Mouse (Mus musculus): ENCODE measurements around the gene Prrt2. TPM values are rescaled to one million over a fixed set of nuclear protein-coding genes. Genes with fewer than 3 reads are reported as not detected.

The Prrt2 gene
- polyA plus RNA-seq, 1 experiment from 2014 or later = 13.7 TPM

GRCm38 (mm10) chr7:127016971-127017949 lies 3.8 kb downstream of the Prrt2 start, which contains the start of gene Pagr1a:
TSS of gene Pagr1a (minus strand) at chr7:127017352.
- Histone ChIP-seq H3K4me1 (ENCODE audit: control insufficient read depth, insufficient read depth, low read length) (peaks cover 33% of the 10 kb centered on the region), H3K9ac (ENCODE audit: low read length) (peak within 1 kb of the TSS; percentile 88), H3K4me3 (ENCODE audit: low read depth, low read length) (peak within 1 kb of the TSS; percentile 73), H3K4me2 (ENCODE audit: low read length) (peak within 1 kb of the TSS; percentile 96), H3K27ac (ENCODE audit: low read depth, low read length) (peak within 1 kb of the TSS; percentile 93), H3K9me3 (replicated peaks; ENCODE audit: control insufficient read depth, low read length) (no peaks in the 10 kb centered on the region), H3K27me3 (replicated peaks; ENCODE audit: control insufficient read depth, insufficient read depth, low read length) (no peaks in the 10 kb centered on the region), H3K36me3 (ENCODE audit: control insufficient read depth, insufficient read depth, low read length) (peaks cover 45% of the 10 kb centered on the region)
- ATAC-seq (peak; percentile 85), DNase-seq (ENCODE audit: low spot score) (peak; percentile 100)
- 1% methylated on average over 39 of the region's 39 CpGs for WGBS

- H3K36me3 ChIP-seq (ENCODE audit: control insufficient read depth, insufficient read depth, low read length) = peaks cover 38% of the 10 kb centered on the region
- peak overlapping the region; percentile 88 for H3K9ac ChIP-seq (ENCODE audit: low read length)
- ATAC-seq = peak; percentile 29
- peak overlapping the region; percentile 93 for H3K27ac ChIP-seq (ENCODE audit: low read depth, low read length)
- no peak for DNase-seq (ENCODE audit: low spot score)
- H3K9me3 ChIP-seq (replicated peaks; ENCODE audit: control insufficient read depth, low read length) = no peaks in the 10 kb centered on the region
- peaks cover 33% of the 10 kb centered on the region for H3K4me1 ChIP-seq (ENCODE audit: control insufficient read depth, insufficient read depth, low read length)
- H3K4me2 ChIP-seq (ENCODE audit: low read length) = peak overlapping the region; percentile 96
- 1% methylated on average over 22 of the region's 22 CpGs for WGBS
- no peaks in the 10 kb centered on the region for H3K27me3 ChIP-seq (replicated peaks; ENCODE audit: control insufficient read depth, insufficient read depth, low read length)
- H3K4me3 ChIP-seq (ENCODE audit: low read depth, low read length) = peak overlapping the region; percentile 73
These were observed 4.5 kb downstream of the Prrt2 start for GRCm38 (mm10) chr7:127016486-127016938.

- no peaks in the 10 kb centered on the region for H3K9me3 ChIP-seq (replicated peaks; ENCODE audit: control insufficient read depth, low read length)
- peak within 1 kb of the TSS; percentile 88 for H3K9ac ChIP-seq (ENCODE audit: low read length)
- no peaks in the 10 kb centered on the region for H3K27me3 ChIP-seq (replicated peaks; ENCODE audit: control insufficient read depth, insufficient read depth, low read length)
- peak within 1 kb of the TSS; percentile 96 for H3K4me2 ChIP-seq (ENCODE audit: low read length)
- no peak for ATAC-seq
- peaks cover 38% of the 10 kb centered on the region for H3K36me3 ChIP-seq (ENCODE audit: control insufficient read depth, insufficient read depth, low read length)
- DNase-seq (ENCODE audit: low spot score) = no peak
- peaks cover 31% of the 10 kb centered on the region for H3K4me1 ChIP-seq (ENCODE audit: control insufficient read depth, insufficient read depth, low read length)
- H3K27ac ChIP-seq (ENCODE audit: low read depth, low read length) = peak within 1 kb of the TSS; percentile 93
- H3K4me3 ChIP-seq (ENCODE audit: low read depth, low read length) = peak within 1 kb of the TSS; percentile 73
These were observed 4.7 kb downstream of the Prrt2 start, which contains the start of gene Pagr1b for GRCm38 (mm10) chr7:127016481-127016485. TSS of gene Pagr1b (minus strand) at chr7:127016484.

- Histone ChIP-seq H3K4me2 (ENCODE audit: low read length) (peak overlapping the region; percentile 96), H3K36me3 (ENCODE audit: control insufficient read depth, insufficient read depth, low read length) (peaks cover 38% of the 10 kb centered on the region), H3K9ac (ENCODE audit: low read length) (peak overlapping the region; percentile 88), H3K27me3 (replicated peaks; ENCODE audit: control insufficient read depth, insufficient read depth, low read length) (no peaks in the 10 kb centered on the region), H3K4me3 (ENCODE audit: low read depth, low read length) (peak overlapping the region; percentile 73), H3K9me3 (replicated peaks; ENCODE audit: control insufficient read depth, low read length) (no peaks in the 10 kb centered on the region), H3K4me1 (ENCODE audit: control insufficient read depth, insufficient read depth, low read length) (peaks cover 30% of the 10 kb centered on the region), H3K27ac (ENCODE audit: low read depth, low read length) (peak overlapping the region; percentile 93)
- ATAC-seq (no peak), DNase-seq (ENCODE audit: low spot score) (peak; percentile 37)
- 3% methylated on average over 10 of the region's 10 CpGs for WGBS
These were observed 4.9 kb downstream of the Prrt2 start for GRCm38 (mm10) chr7:127016081-127016480.

- Histone ChIP-seq H3K4me2 (ENCODE audit: low read length) (no peak overlapping the region), H3K4me1 (ENCODE audit: control insufficient read depth, insufficient read depth, low read length) (peaks cover 24% of the 10 kb centered on the region), H3K9ac (ENCODE audit: low read length) (0 out of 2 replicates have a peak overlapping the region, but pooled peaks have one; percentile 25)
These were observed 6.0 kb downstream of the Prrt2 start for GRCm38 (mm10) chr7:127014993-127015392.

GRCm38 (mm10) chr7:127014320-127014719 lies 6.7 kb downstream of the Prrt2 start, which contains the start of gene Mvp:
TSS of gene Mvp (minus strand) at chr7:127014621.
- peaks cover 22% of the 10 kb centered on the region for H3K4me1 ChIP-seq (ENCODE audit: control insufficient read depth, insufficient read depth, low read length)
- 80% methylated on average over 11 of the region's 11 CpGs for WGBS
- no peak within 1 kb of the TSS for H3K27ac ChIP-seq (ENCODE audit: low read depth, low read length)
- ATAC-seq = no peak
- no peaks in the 10 kb centered on the region for H3K27me3 ChIP-seq (replicated peaks; ENCODE audit: control insufficient read depth, insufficient read depth, low read length)
- H3K9me3 ChIP-seq (replicated peaks; ENCODE audit: control insufficient read depth, low read length) = no peaks in the 10 kb centered on the region
- peaks cover 38% of the 10 kb centered on the region for H3K36me3 ChIP-seq (ENCODE audit: control insufficient read depth, insufficient read depth, low read length)
- peak within 1 kb of the TSS; percentile 73 for H3K4me3 ChIP-seq (ENCODE audit: low read depth, low read length)
- DNase-seq (ENCODE audit: low spot score) = no peak
- peak within 1 kb of the TSS; percentile 96; the same call in 1 of the 2 replicates for H3K4me2 ChIP-seq (ENCODE audit: low read length)
- peak within 1 kb of the TSS; percentile 41 for H3K9ac ChIP-seq (ENCODE audit: low read length)

More at GRCm38 (mm10) chr7:127014993-127015392, 6.0 kb downstream of the Prrt2 start:
- 90% methylated on average over 12 of the region's 12 CpGs for WGBS
- no peak overlapping the region for H3K4me3 ChIP-seq (ENCODE audit: low read depth, low read length)
- no peak overlapping the region for H3K27ac ChIP-seq (ENCODE audit: low read depth, low read length)
- H3K36me3 ChIP-seq (ENCODE audit: control insufficient read depth, insufficient read depth, low read length) = peaks cover 38% of the 10 kb centered on the region
- no peaks in the 10 kb centered on the region for H3K27me3 ChIP-seq (replicated peaks; ENCODE audit: control insufficient read depth, insufficient read depth, low read length)
- H3K9me3 ChIP-seq (replicated peaks; ENCODE audit: control insufficient read depth, low read length) = no peaks in the 10 kb centered on the region
- DNase-seq (ENCODE audit: low spot score) (no peak), ATAC-seq (no peak)

- DNase-seq (ENCODE audit: low spot score) (no peak), ATAC-seq (no peak)
- Histone ChIP-seq H3K27ac (ENCODE audit: low read depth, low read length) (no peak overlapping the region), H3K9ac (ENCODE audit: low read length) (no peak overlapping the region), H3K36me3 (ENCODE audit: control insufficient read depth, insufficient read depth, low read length) (peaks cover 38% of the 10 kb centered on the region), H3K27me3 (replicated peaks; ENCODE audit: control insufficient read depth, insufficient read depth, low read length) (no peaks in the 10 kb centered on the region), H3K4me3 (ENCODE audit: low read depth, low read length) (no peak overlapping the region), H3K4me2 (ENCODE audit: low read length) (no peak overlapping the region), H3K9me3 (replicated peaks; ENCODE audit: control insufficient read depth, low read length) (no peaks in the 10 kb centered on the region), H3K4me1 (ENCODE audit: control insufficient read depth, insufficient read depth, low read length) (peaks cover 20% of the 10 kb centered on the region)
- 95% methylated on average over 6 of the region's 6 CpGs for WGBS
These were observed 7.6 kb downstream of the Prrt2 start for GRCm38 (mm10) chr7:127013385-127013784.

GRCm38 (mm10) chr7:127012845-127013244 lies 8.2 kb downstream of the Prrt2 start:
- no peak overlapping the region for H3K4me2 ChIP-seq (ENCODE audit: low read length)
- H3K9ac ChIP-seq (ENCODE audit: low read length) = no peak overlapping the region
- no peak for ATAC-seq
- no peak for DNase-seq (ENCODE audit: low spot score)
- H3K36me3 ChIP-seq (ENCODE audit: control insufficient read depth, insufficient read depth, low read length) = peaks cover 38% of the 10 kb centered on the region
- 96% methylated on average over 10 of the region's 10 CpGs for WGBS
- H3K27me3 ChIP-seq (replicated peaks; ENCODE audit: control insufficient read depth, insufficient read depth, low read length) = no peaks in the 10 kb centered on the region
- H3K4me3 ChIP-seq (ENCODE audit: low read depth, low read length) = no peak overlapping the region
- H3K4me1 ChIP-seq (ENCODE audit: control insufficient read depth, insufficient read depth, low read length) = peaks cover 19% of the 10 kb centered on the region
- H3K9me3 ChIP-seq (replicated peaks; ENCODE audit: control insufficient read depth, low read length) = no peaks in the 10 kb centered on the region
- H3K27ac ChIP-seq (ENCODE audit: low read depth, low read length) = no peak overlapping the region

GRCm38 (mm10) chr7:127012374-127012773 lies 8.6 kb downstream of the Prrt2 start:
- DNase-seq (ENCODE audit: low spot score) (no peak), ATAC-seq (no peak)
- Histone ChIP-seq H3K36me3 (ENCODE audit: control insufficient read depth, insufficient read depth, low read length) (peaks cover 38% of the 10 kb centered on the region), H3K4me2 (ENCODE audit: low read length) (no peak overlapping the region), H3K4me1 (ENCODE audit: control insufficient read depth, insufficient read depth, low read length) (peaks cover 16% of the 10 kb centered on the region), H3K27me3 (replicated peaks; ENCODE audit: control insufficient read depth, insufficient read depth, low read length) (no peaks in the 10 kb centered on the region), H3K4me3 (ENCODE audit: low read depth, low read length) (no peak overlapping the region), H3K9ac (ENCODE audit: low read length) (no peak overlapping the region), H3K27ac (ENCODE audit: low read depth, low read length) (no peak overlapping the region), H3K9me3 (replicated peaks; ENCODE audit: control insufficient read depth, low read length) (no peaks in the 10 kb centered on the region)
- 93% methylated on average over 6 of the region's 6 CpGs for WGBS

Measured in forebrain, embryonic 14.5 days (tissue).